Mouse (Mus musculus) megakaryocyte, embryonic 14.5 days (primary cell): ENCODE results near the gene Efcab5.
A peak's percentile ranks its signal among the peaks of the same experiment; 100 is the strongest.

Experiments
- FLI1 ChIP-seq: IDR thresholded peaks from 2 replicates; pipeline ENCODE4 v1.6.1; 2012; ENCODE audit warnings: low read length, inconsistent platforms, mixed read lengths
- GATA1 ChIP-seq: IDR thresholded peaks from 3 replicates; pipeline ENCODE4 v1.6.1; 2012; ENCODE audit warnings: mixed read lengths, low read length, inconsistent platforms, borderline replicate concordance

GRCm38 (mm10) chr11:77078273-77079134, 110.3 kb downstream of the Efcab5 start, which contains the start of gene Nsrp1:
- TF ChIP-seq FLI1 = peak; percentile 87
- TF ChIP-seq GATA1 = no peak
